Mouse (Mus musculus): ENCODE measurements around the gene Sp7. TPM values are rescaled to one million over a fixed set of nuclear protein-coding genes. Genes with fewer than 3 reads are reported as not detected.

Gene Sp7
- polyA plus RNA-seq, 1 experiment from 2014 or later, result 0.46 TPM

- Histone ChIP-seq H3K4me3 (ENCODE audit: low read length) (peak within 1 kb of the TSS; percentile 70), H3K4me1 (ENCODE audit: control insufficient read depth, insufficient read depth, low read depth, low read length) (peaks cover 26% of the 10 kb centered on the region), H3K27ac (ENCODE audit: low read depth, low read length) (peak within 1 kb of the TSS; percentile 100), H3K4me2 (ENCODE audit: low read length) (peak within 1 kb of the TSS; percentile 70), H3K9ac (ENCODE audit: low read depth, low read length) (peak within 1 kb of the TSS; percentile 82), H3K36me3 (ENCODE audit: control insufficient read depth, insufficient read depth, low read length) (peaks cover 15% of the 10 kb centered on the region), H3K27me3 (replicated peaks; ENCODE audit: control insufficient read depth, insufficient read depth, low read length) (no peaks in the 10 kb centered on the region), H3K9me3 (ENCODE audit: control insufficient read depth, low read length) (no peaks in the 10 kb centered on the region)
- WGBS, result under 1% methylated on average over 38 of the region's 38 CpGs
- ATAC-seq, result peak; percentile 99
Observed at GRCm38 (mm10) chr15:102405489-102406195, 38.7 kb upstream of the Sp7 start, which contains the start of gene Sp1. Gene Sp1, plus strand, starts transcription at chr15:102406143.

GRCm38 (mm10) chr15:102404608-102405488 lies 37.9 kb upstream of the Sp7 start:
- no peaks in the 10 kb centered on the region for H3K9me3 ChIP-seq (ENCODE audit: control insufficient read depth, low read length)
- peak overlapping the region; percentile 70 for H3K4me2 ChIP-seq (ENCODE audit: low read length)
- H3K27me3 ChIP-seq (replicated peaks; ENCODE audit: control insufficient read depth, insufficient read depth, low read length), result no peaks in the 10 kb centered on the region
- ATAC-seq, result no peak
- H3K4me3 ChIP-seq (ENCODE audit: low read length), result peak overlapping the region; percentile 54
- H3K4me1 ChIP-seq (ENCODE audit: control insufficient read depth, insufficient read depth, low read depth, low read length), result peaks cover 20% of the 10 kb centered on the region
- peaks cover 8% of the 10 kb centered on the region for H3K36me3 ChIP-seq (ENCODE audit: control insufficient read depth, insufficient read depth, low read length)
- peak overlapping the region; percentile 79 for H3K9ac ChIP-seq (ENCODE audit: low read depth, low read length)
- 15% methylated on average over 34 of the region's 34 CpGs for WGBS
- H3K27ac ChIP-seq (ENCODE audit: low read depth, low read length), result peak overlapping the region; percentile 100

GRCm38 (mm10) chr15:102402210-102402609 lies 35.2 kb upstream of the Sp7 start:
- Histone ChIP-seq H3K4me2 (ENCODE audit: low read length) (no peak overlapping the region), H3K9ac (ENCODE audit: low read depth, low read length) (no peak overlapping the region), H3K9me3 (ENCODE audit: control insufficient read depth, low read length) (no peaks in the 10 kb centered on the region), H3K27me3 (replicated peaks; ENCODE audit: control insufficient read depth, insufficient read depth, low read length) (no peaks in the 10 kb centered on the region), H3K4me3 (ENCODE audit: low read length) (no peak overlapping the region), H3K36me3 (ENCODE audit: control insufficient read depth, insufficient read depth, low read length) (no peaks in the 10 kb centered on the region), H3K4me1 (ENCODE audit: control insufficient read depth, insufficient read depth, low read depth, low read length) (peaks cover 5% of the 10 kb centered on the region), H3K27ac (ENCODE audit: low read depth, low read length) (no peak overlapping the region)
- 97% methylated on average over 3 of the region's 3 CpGs for WGBS
- ATAC-seq, result no peak

- Histone ChIP-seq H3K9me3 (ENCODE audit: control insufficient read depth, low read length) (no peaks in the 10 kb centered on the region), H3K4me3 (ENCODE audit: low read length) (no peak overlapping the region), H3K4me2 (ENCODE audit: low read length) (no peak overlapping the region), H3K4me1 (ENCODE audit: control insufficient read depth, insufficient read depth, low read depth, low read length) (peaks cover 3% of the 10 kb centered on the region; the same call in 1 of the 2 replicates), H3K9ac (ENCODE audit: low read depth, low read length) (no peak overlapping the region), H3K36me3 (ENCODE audit: control insufficient read depth, insufficient read depth, low read length) (no peaks in the 10 kb centered on the region), H3K27ac (ENCODE audit: low read depth, low read length) (no peak overlapping the region), H3K27me3 (replicated peaks; ENCODE audit: control insufficient read depth, insufficient read depth, low read length) (no peaks in the 10 kb centered on the region)
- 67% methylated on average over 2 of the region's 2 CpGs for WGBS
- no peak for ATAC-seq
Observed at GRCm38 (mm10) chr15:102401278-102401677, 34.3 kb upstream of the Sp7 start.

- H3K27ac ChIP-seq (ENCODE audit: low read depth, low read length), result no peak overlapping the region
- no peak for ATAC-seq
- no peaks in the 10 kb centered on the region for H3K27me3 ChIP-seq (replicated peaks; ENCODE audit: control insufficient read depth, insufficient read depth, low read length)
- peaks cover 3% of the 10 kb centered on the region; the same call in 1 of the 2 replicates for H3K4me1 ChIP-seq (ENCODE audit: control insufficient read depth, insufficient read depth, low read depth, low read length)
- H3K9ac ChIP-seq (ENCODE audit: low read depth, low read length), result no peak overlapping the region
- H3K4me3 ChIP-seq (ENCODE audit: low read length), result no peak overlapping the region
- no peak overlapping the region for H3K4me2 ChIP-seq (ENCODE audit: low read length)
- H3K9me3 ChIP-seq (ENCODE audit: control insufficient read depth, low read length), result no peaks in the 10 kb centered on the region
- no peaks in the 10 kb centered on the region for H3K36me3 ChIP-seq (ENCODE audit: control insufficient read depth, insufficient read depth, low read length)
- WGBS, result 83% methylated on average over 10 of the region's 10 CpGs
Observed at GRCm38 (mm10) chr15:102400476-102401045, 33.6 kb upstream of the Sp7 start.

- 5% methylated on average over 34 of the region's 34 CpGs for WGBS
- Histone ChIP-seq H3K4me3 (ENCODE audit: low read length) (peak overlapping the region; percentile 42), H3K27ac (ENCODE audit: low read depth, low read length) (peak overlapping the region; percentile 63; the same call in 1 of the 2 replicates), H3K9me3 (ENCODE audit: control insufficient read depth, low read length) (no peaks in the 10 kb centered on the region), H3K27me3 (replicated peaks; ENCODE audit: control insufficient read depth, insufficient read depth, low read length) (no peaks in the 10 kb centered on the region), H3K4me1 (ENCODE audit: control insufficient read depth, insufficient read depth, low read depth, low read length) (peaks cover 3% of the 10 kb centered on the region; the same call in 1 of the 2 replicates), H3K9ac (ENCODE audit: low read depth, low read length) (peak overlapping the region; percentile 62), H3K4me2 (ENCODE audit: low read length) (peak overlapping the region; percentile 70), H3K36me3 (ENCODE audit: control insufficient read depth, insufficient read depth, low read length) (no peaks in the 10 kb centered on the region)
- peak; percentile 67 for ATAC-seq
Observed at GRCm38 (mm10) chr15:102399229-102400221, 32.5 kb upstream of the Sp7 start.

GRCm38 (mm10) chr15:102398629-102399028 lies 31.6 kb upstream of the Sp7 start:
- H3K4me2 ChIP-seq (ENCODE audit: low read length), result no peak overlapping the region
- 23% methylated on average over 5 of the region's 5 CpGs for WGBS

GRCm38 (mm10) chr15:102395061-102395460 lies 28.1 kb upstream of the Sp7 start:
- Histone ChIP-seq H3K4me1 (ENCODE audit: control insufficient read depth, insufficient read depth, low read depth, low read length) (peaks cover 3% of the 10 kb centered on the region; the same call in 1 of the 2 replicates), H3K9me3 (ENCODE audit: control insufficient read depth, low read length) (no peaks in the 10 kb centered on the region), H3K4me2 (ENCODE audit: low read length) (no peak overlapping the region), H3K36me3 (ENCODE audit: control insufficient read depth, insufficient read depth, low read length) (no peaks in the 10 kb centered on the region), H3K27ac (ENCODE audit: low read depth, low read length) (no peak overlapping the region), H3K4me3 (ENCODE audit: low read length) (no peak overlapping the region), H3K27me3 (replicated peaks; ENCODE audit: control insufficient read depth, insufficient read depth, low read length) (no peaks in the 10 kb centered on the region), H3K9ac (ENCODE audit: low read depth, low read length) (no peak overlapping the region)
- 44% methylated on average over 3 of the region's 3 CpGs for WGBS
- ATAC-seq, result no peak

More at GRCm38 (mm10) chr15:102398629-102399028, 31.6 kb upstream of the Sp7 start:
- H3K4me3 ChIP-seq (ENCODE audit: low read length), result no peak overlapping the region
- ATAC-seq, result no peak
- no peaks in the 10 kb centered on the region for H3K27me3 ChIP-seq (replicated peaks; ENCODE audit: control insufficient read depth, insufficient read depth, low read length)
- peaks cover 3% of the 10 kb centered on the region; the same call in 1 of the 2 replicates for H3K4me1 ChIP-seq (ENCODE audit: control insufficient read depth, insufficient read depth, low read depth, low read length)
- no peak overlapping the region for H3K27ac ChIP-seq (ENCODE audit: low read depth, low read length)
- no peak overlapping the region for H3K9ac ChIP-seq (ENCODE audit: low read depth, low read length)
- no peaks in the 10 kb centered on the region for H3K36me3 ChIP-seq (ENCODE audit: control insufficient read depth, insufficient read depth, low read length)
- no peaks in the 10 kb centered on the region for H3K9me3 ChIP-seq (ENCODE audit: control insufficient read depth, low read length)

All from hindbrain, embryonic 16.5 days (tissue).